ENCODE assay signal across 30 mouse cellular contexts in the genomic region with DNA sequence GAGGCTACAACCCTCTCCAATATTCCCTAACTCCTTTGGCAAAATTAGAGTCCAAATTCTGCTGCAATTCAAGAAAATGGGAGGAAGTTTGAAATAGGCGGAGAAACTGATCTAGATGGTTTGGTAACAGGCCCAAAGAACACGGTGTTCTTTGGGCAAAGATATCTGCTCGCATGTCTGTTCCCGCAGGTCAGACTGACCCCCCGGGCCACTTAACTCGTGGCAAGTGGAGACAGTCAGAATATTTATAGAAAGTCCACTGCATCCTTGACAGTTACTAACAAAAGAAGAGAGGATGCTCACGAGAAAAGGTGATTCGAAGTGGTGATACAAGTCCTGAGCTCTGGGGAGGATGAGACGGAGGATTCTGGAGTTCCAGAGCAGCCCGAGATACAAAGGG. TPM values are rescaled to one million over a fixed set of nuclear protein-coding genes. Genes with fewer than 3 reads are reported as not detected.
A peak's percentile ranks its signal among the peaks of the same experiment; 100 is the strongest.
DNase-seq lines count a peak whose midpoint lies in the region; ATAC-seq and TF ChIP-seq lines count a peak whose summit lies in the region.
"Had no signal": no experiment of that assay in that cellular context is flagged by ENCODE, and none has a peak within 500 bp of the region (broad histone marks: within the 10 kb centered on the region; RNA-seq: fewer than 3 reads in every experiment).

No protein-coding gene starts in this region.

- H3K4me2 ChIP-seq in heart, embryonic 12.5 days = no peak overlapping the region
- no peak overlapping the region for H3K4me2 ChIP-seq in lung, embryonic 14.5 days
- H3K4me2 ChIP-seq: embryonic facial prominence, embryonic 12.5 days; heart, embryonic 13.5 days; hindbrain, embryonic 13.5 days; liver, embryonic 12.5 days; midbrain, embryonic 12.5 days; neural tube, embryonic 12.5 days; stomach, embryonic 15.5 days had no signal

- H3K27ac ChIP-seq in heart, embryonic 12.5 days (ENCODE audit: poor library complexity, severe bottlenecking) = no peak overlapping the region
- peak overlapping the region; percentile 15; the same call in 1 of the 2 replicates for H3K27ac ChIP-seq in lung, embryonic 14.5 days (ENCODE audit: low read depth)
- no peak overlapping the region for H3K27ac ChIP-seq in midbrain, embryonic 10.5 days (replicated peaks)
- H3K27ac ChIP-seq: embryonic facial prominence, embryonic 12.5 days; heart, embryonic 13.5 days; hindbrain, embryonic 13.5 days; liver, embryonic 12.5 days; midbrain, embryonic 12.5 days; neural tube, embryonic 12.5 days; stomach, embryonic 15.5 days had no signal

- peaks cover 6% of the 10 kb centered on the region; the same call in 1 of the 2 replicates for H3K9me3 ChIP-seq in heart, embryonic 12.5 days (replicated peaks)
- no peaks in the 10 kb centered on the region for H3K9me3 ChIP-seq in lung, embryonic 14.5 days (ENCODE audit: low read depth, low read length)
- H3K9me3 ChIP-seq in midbrain, embryonic 10.5 days (replicated peaks) = no peaks in the 10 kb centered on the region; the same call in 1 of the 2 replicates
- H3K9me3 ChIP-seq: heart, embryonic 13.5 days; hindbrain, embryonic 13.5 days; liver, embryonic 12.5 days; midbrain, embryonic 12.5 days; neural tube, embryonic 12.5 days; stomach, embryonic 15.5 days had no signal

- no peak for ATAC-seq in heart, embryonic 12.5 days (ENCODE audit: insufficient number of reproducible peaks, low FRiP score)
- ATAC-seq in lung, embryonic 14.5 days (ENCODE audit: insufficient read depth) = no peak
- ATAC-seq: forebrain, embryonic 14.5 days; intestine, embryonic 16.5 days; liver, embryonic 12.5 days; liver, postnatal 0 days had no signal

- DNase-seq in heart, adult 18-20 months = peak; percentile 57 to 58
- DNase-seq in lung, embryonic 14.5 days = no peak
- DNase-seq in lung, postnatal 14 days = no peak
- DNase-seq in ovary, postnatal 36 days (ENCODE audit: low spot score) = peak; percentile 54
- DNase-seq in ovary, postnatal 14 days (ENCODE audit: low spot score) = no peak
- no peak for DNase-seq in midbrain, embryonic 10.5 days (ENCODE audit: low spot score)
- DNase-seq: adrenal gland, postnatal 14 days; cerebellum, adult 11-12 months; cerebellum, adult 9-11 months; embryo, embryonic 11 days; gastrocnemius, postnatal 25 days; kidney, adult 9 months; kidney, postnatal 10 days; layer of hippocampus, postnatal 36 days; left cerebral cortex, postnatal 4 days; liver, postnatal 0 days; right cerebral cortex, postnatal 25 days; thymus, adult 18-20 months; thymus, postnatal 25 days had no signal

- no peaks in the 10 kb centered on the region for H3K36me3 ChIP-seq in heart, embryonic 12.5 days
- no peaks in the 10 kb centered on the region for H3K36me3 ChIP-seq in lung, embryonic 14.5 days (ENCODE audit: insufficient read depth)
- H3K36me3 ChIP-seq in midbrain, embryonic 10.5 days = no peaks in the 10 kb centered on the region
- H3K36me3 ChIP-seq: embryonic facial prominence, embryonic 12.5 days; heart, embryonic 13.5 days; hindbrain, embryonic 13.5 days; liver, embryonic 12.5 days; midbrain, embryonic 12.5 days; neural tube, embryonic 12.5 days; stomach, embryonic 15.5 days had no signal

- 63% methylated on average over 10 of the region's 10 CpGs for WGBS in heart, embryonic 12.5 days
- WGBS in lung, embryonic 14.5 days = 67% methylated on average over 10 of the region's 10 CpGs
- WGBS in midbrain, embryonic 10.5 days = 88% methylated on average over 10 of the region's 10 CpGs

- no peaks in the 10 kb centered on the region for H3K27me3 ChIP-seq in heart, embryonic 12.5 days (replicated peaks)
- H3K27me3 ChIP-seq in lung, embryonic 14.5 days (ENCODE audit: insufficient read depth, low read length) = no peaks in the 10 kb centered on the region
- no peaks in the 10 kb centered on the region for H3K27me3 ChIP-seq in midbrain, embryonic 10.5 days (ENCODE audit: low read depth, poor library complexity, severe bottlenecking)
- H3K27me3 ChIP-seq: embryonic facial prominence, embryonic 12.5 days; heart, embryonic 13.5 days; hindbrain, embryonic 13.5 days; midbrain, embryonic 12.5 days; neural tube, embryonic 12.5 days; stomach, embryonic 15.5 days had no signal

- H3K4me1 ChIP-seq in heart, embryonic 12.5 days (replicated peaks) = peaks cover 9% of the 10 kb centered on the region; the same call in 1 of the 2 replicates
- H3K4me1 ChIP-seq in lung, embryonic 14.5 days (ENCODE audit: insufficient read depth) = no peaks in the 10 kb centered on the region
- no peaks in the 10 kb centered on the region for H3K4me1 ChIP-seq in midbrain, embryonic 10.5 days
- H3K4me1 ChIP-seq: embryonic facial prominence, embryonic 12.5 days; hindbrain, embryonic 13.5 days; liver, embryonic 12.5 days; midbrain, embryonic 12.5 days; neural tube, embryonic 12.5 days; stomach, embryonic 15.5 days had no signal

- H3K4me3 ChIP-seq in heart, embryonic 12.5 days = no peak overlapping the region
- H3K4me3 ChIP-seq in lung, embryonic 14.5 days (ENCODE audit: low read depth, low read length) = no peak overlapping the region
- no peak overlapping the region for H3K4me3 ChIP-seq in midbrain, embryonic 10.5 days
- H3K4me3 ChIP-seq: embryonic facial prominence, embryonic 12.5 days; heart, embryonic 13.5 days; hindbrain, embryonic 13.5 days; liver, embryonic 12.5 days; midbrain, embryonic 12.5 days; myocyte; neural tube, embryonic 12.5 days; stomach, embryonic 15.5 days had no signal

- no peak overlapping the region for H3K9ac ChIP-seq in heart, embryonic 12.5 days
- H3K9ac ChIP-seq in lung, embryonic 14.5 days = no peak overlapping the region
- H3K9ac ChIP-seq: embryonic facial prominence, embryonic 12.5 days; hindbrain, embryonic 13.5 days; liver, embryonic 12.5 days; liver, postnatal 0 days; midbrain, embryonic 12.5 days; neural tube, embryonic 12.5 days; stomach, embryonic 15.5 days had no signal

- no peak for TF ChIP-seq CTCF in lung, embryonic 14.5 days (IDR thresholded peaks at IDR 0.05; ENCODE audit: low read depth)

RNA-seq across cellular contexts. Expression of a gene that starts 10.7 kb away (rescaled TPM):
- total RNA-seq in heart, adult 18-20 months (2021) = 10 to 100 TPM; 61.4 to 70.4 TPM
- 8.2 and 8.9 TPM in 2 replicates for polyA plus RNA-seq in heart, embryonic 12.5 days (2016; fragmentation: Nextera tagmentation; extraction: Ambion mirVana)
- polyA plus RNA-seq in lung, embryonic 14.5 days (2014; fragmentation: Nextera tagmentation; extraction: Ambion mirVana) = 23.7 and 25.5 TPM in 2 replicates
- polyA plus RNA-seq in midbrain, embryonic 10.5 days (2016; fragmentation: Nextera tagmentation; extraction: Ambion mirVana) = 10.5 and 11.3 TPM in 2 replicates

Comparison
In these comparisons a context has a peak if more than half of its experiments do, and no peak if none do; other contexts are left out.
1. DNase-seq: peak in heart, adult 18-20 months (2 of 2) and ovary, postnatal 36 days (single experiment); none in lung, embryonic 14.5 days (single experiment), lung, postnatal 14 days (single experiment), ovary, postnatal 14 days (single experiment) and midbrain, embryonic 10.5 days (single experiment).